Comparison of ENCODE assay signal across 18 mouse cellular contexts in the genomic region with DNA sequence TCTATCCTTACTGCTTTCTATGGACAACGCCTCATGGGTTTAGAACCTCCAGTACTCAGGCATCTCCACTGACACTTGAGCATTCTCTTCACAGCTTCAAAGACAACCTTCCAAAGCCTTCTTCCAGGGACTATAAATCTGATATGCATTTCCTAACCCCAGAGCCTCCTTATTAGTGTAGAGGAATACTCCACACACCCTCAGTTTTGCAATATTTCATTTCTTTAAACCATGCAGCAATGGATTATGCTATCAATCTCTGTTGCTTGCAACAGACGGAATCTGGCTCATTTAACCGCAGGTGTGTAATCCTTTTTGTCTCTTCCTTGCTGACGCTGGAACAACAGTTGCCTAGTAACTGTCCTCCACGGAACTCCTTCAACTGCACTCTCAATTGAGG.
"Had no signal": no experiment of that assay in that cellular context is flagged by ENCODE, and none has a peak within 500 bp of the region (broad histone marks: within the 10 kb centered on the region; RNA-seq: fewer than 3 reads in every experiment).

No protein-coding gene starts in this region.

- DNase-seq: cerebellum, adult 2 months; cerebellum, adult 8-10 months; cerebellum, adult 9-10 months; cerebellum, adult 9-11 months; cerebellum, postnatal 10 days; cerebellum, postnatal 14 days; cerebellum, postnatal 25 days; cerebellum, postnatal 36 days; embryo, embryonic 11 days; forebrain, postnatal 0 days; gastrocnemius, adult 2 months; gastrocnemius, postnatal 10 days; gastrocnemius, postnatal 14 days; gastrocnemius, postnatal 25 days; gastrocnemius, postnatal 36 days; heart, adult 11 months; heart, adult 18-20 months; heart, adult 2 months had no signal
